Mouse (Mus musculus): ENCODE measurements around the gene Nprl3. TPM values are rescaled to one million over a fixed set of nuclear protein-coding genes. Genes with fewer than 3 reads are reported as not detected.

Nprl3 gene
- polyA plus RNA-seq, 1 experiment from 2014 or later: 28.1 TPM

DNA sequence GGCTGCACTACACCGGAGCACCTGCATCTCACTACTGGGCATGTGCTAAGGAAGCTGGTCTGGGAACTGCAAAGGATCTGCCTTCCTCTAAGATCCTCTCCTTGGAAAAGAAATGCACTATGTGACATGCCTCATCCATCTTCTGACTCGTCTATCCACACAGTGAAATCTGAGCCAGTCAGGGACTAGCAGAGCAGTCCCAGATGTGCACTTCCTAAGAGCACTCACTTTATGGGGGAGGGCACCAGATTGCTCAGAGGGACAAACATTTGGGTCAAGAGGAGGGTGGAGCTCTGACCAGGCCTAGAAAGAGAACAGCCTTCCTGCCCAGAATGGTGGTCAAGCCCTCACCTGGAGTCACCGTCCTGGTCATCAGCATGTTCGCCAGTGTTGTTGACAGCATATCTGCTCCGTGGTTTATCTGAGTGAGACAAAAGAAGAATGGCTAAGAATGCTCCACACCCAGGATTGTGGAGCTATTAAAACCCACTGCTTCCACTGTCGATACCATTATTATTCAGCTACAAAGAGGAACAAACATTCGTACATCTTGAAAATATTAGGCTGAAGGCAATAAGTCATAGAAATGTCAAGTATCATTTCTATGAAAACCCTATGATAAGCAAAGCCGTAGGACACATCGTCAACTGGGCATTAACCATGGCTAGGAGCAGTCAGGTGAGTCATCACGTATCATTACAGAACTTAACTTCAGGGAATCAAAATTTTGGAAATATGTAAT, 4.7 kb downstream of the Nprl3 start:
- Histone ChIP-seq H3K27ac (ENCODE audit: low read depth, low read length) (no peak overlapping the region), H3K4me2 (ENCODE audit: low read length) (no peak overlapping the region), H3K27me3 (replicated peaks; ENCODE audit: control insufficient read depth, insufficient read depth, low read length) (no peaks in the 10 kb centered on the region), H3K4me3 (ENCODE audit: low read depth, low read length) (no peak overlapping the region), H3K9me3 (replicated peaks; ENCODE audit: control insufficient read depth, low read length) (no peaks in the 10 kb centered on the region), H3K36me3 (ENCODE audit: control insufficient read depth, insufficient read depth, low read length) (peaks cover 11% of the 10 kb centered on the region; the same call in 1 of the 2 replicates), H3K4me1 (ENCODE audit: control insufficient read depth, insufficient read depth, low read length) (peaks cover 4% of the 10 kb centered on the region; the same call in 1 of the 2 replicates), H3K9ac (ENCODE audit: low read length) (no peak overlapping the region)
- WGBS: 91% methylated on average over 10 of the region's 10 CpGs
- DNase-seq (ENCODE audit: low spot score): no peak
- ATAC-seq: no peak

DNA sequence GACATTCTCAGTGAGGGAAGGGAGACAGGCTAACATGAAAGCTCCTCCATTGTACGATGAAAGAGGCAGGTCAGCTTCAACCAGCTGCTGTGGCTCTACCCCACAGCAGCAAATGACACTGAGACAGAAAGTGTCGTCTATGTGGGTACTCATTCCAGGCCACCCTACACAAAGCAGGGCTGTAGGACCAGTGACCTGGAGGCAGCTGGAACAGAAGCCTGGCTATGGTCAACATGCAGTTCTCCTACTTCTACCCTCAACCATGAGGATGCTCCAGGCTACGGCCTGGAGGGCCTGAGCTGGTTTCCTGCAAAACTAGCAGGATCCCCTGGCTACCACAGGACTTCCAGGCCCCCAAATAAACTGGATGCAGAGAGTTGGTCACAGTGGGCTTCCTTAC, 10.9 kb downstream of the Nprl3 start:
- H3K9ac ChIP-seq (ENCODE audit: low read length): no peak overlapping the region
- WGBS: 92% methylated on average over 3 of the region's 3 CpGs
- H3K27ac ChIP-seq (ENCODE audit: low read depth, low read length): no peak overlapping the region
- no peaks in the 10 kb centered on the region for H3K9me3 ChIP-seq (replicated peaks; ENCODE audit: control insufficient read depth, low read length)
- H3K4me3 ChIP-seq (ENCODE audit: low read depth, low read length): no peak overlapping the region
- ATAC-seq (no peak), DNase-seq (ENCODE audit: low spot score) (no peak)
- H3K4me1 ChIP-seq (ENCODE audit: control insufficient read depth, insufficient read depth, low read length): no peaks in the 10 kb centered on the region
- no peaks in the 10 kb centered on the region for H3K27me3 ChIP-seq (replicated peaks; ENCODE audit: control insufficient read depth, insufficient read depth, low read length)
- no peak overlapping the region for H3K4me2 ChIP-seq (ENCODE audit: low read length)
- peaks cover 40% of the 10 kb centered on the region for H3K36me3 ChIP-seq (ENCODE audit: control insufficient read depth, insufficient read depth, low read length)

DNA sequence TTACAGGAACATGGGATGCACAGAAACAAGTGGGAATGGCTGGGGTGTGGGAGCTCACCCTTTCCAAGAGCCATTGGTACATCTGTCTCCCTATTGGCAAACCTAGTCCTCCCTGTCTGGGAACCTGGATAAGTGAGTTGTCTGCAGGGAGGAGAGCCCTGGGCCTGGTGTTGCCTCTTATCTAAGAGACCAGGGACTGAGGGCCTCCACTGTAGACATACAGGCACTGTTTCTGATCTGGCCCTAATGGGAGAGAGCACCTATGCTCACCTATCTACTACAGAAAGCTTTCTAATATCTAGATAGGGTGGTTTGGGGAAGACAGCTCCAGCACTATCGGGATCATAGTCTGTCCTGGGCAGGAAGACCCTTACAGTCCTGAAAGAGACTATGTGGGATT, 11.4 kb downstream of the Nprl3 start:
- Histone ChIP-seq H3K27ac (ENCODE audit: low read depth, low read length) (no peak overlapping the region), H3K9me3 (replicated peaks; ENCODE audit: control insufficient read depth, low read length) (no peaks in the 10 kb centered on the region), H3K4me3 (ENCODE audit: low read depth, low read length) (no peak overlapping the region), H3K36me3 (ENCODE audit: control insufficient read depth, insufficient read depth, low read length) (peaks cover 41% of the 10 kb centered on the region), H3K9ac (ENCODE audit: low read length) (no peak overlapping the region), H3K4me2 (ENCODE audit: low read length) (no peak overlapping the region), H3K4me1 (ENCODE audit: control insufficient read depth, insufficient read depth, low read length) (no peaks in the 10 kb centered on the region), H3K27me3 (replicated peaks; ENCODE audit: control insufficient read depth, insufficient read depth, low read length) (no peaks in the 10 kb centered on the region)
- 97% methylated on average over 1 of the region's 1 CpGs for WGBS
- no peak for ATAC-seq
- DNase-seq (ENCODE audit: low spot score): no peak

DNA sequence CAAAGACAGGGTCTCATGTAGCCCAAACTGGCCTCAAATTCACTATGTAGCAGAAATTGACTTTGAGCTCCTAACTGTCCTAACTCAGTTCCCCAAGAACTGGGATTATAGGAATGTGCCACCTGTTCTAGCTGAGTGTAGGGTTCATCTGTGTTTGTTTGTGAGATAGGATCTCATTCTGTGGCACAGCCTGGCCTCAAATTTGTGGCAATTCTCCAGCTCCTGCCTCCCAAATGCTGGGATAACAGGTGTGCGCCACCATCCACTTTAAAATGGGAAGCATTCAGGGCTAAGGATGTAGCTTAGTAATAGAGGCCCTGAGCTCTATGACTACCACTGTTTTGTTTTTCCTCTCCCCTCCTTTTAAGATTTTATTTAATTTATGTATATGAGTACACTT, 14.4 kb downstream of the Nprl3 start:
- H3K4me1 ChIP-seq (ENCODE audit: control insufficient read depth, insufficient read depth, low read length): no peaks in the 10 kb centered on the region
- H3K27me3 ChIP-seq (replicated peaks; ENCODE audit: control insufficient read depth, insufficient read depth, low read length): no peaks in the 10 kb centered on the region
- H3K9ac ChIP-seq (ENCODE audit: low read length): no peak overlapping the region
- no peak for ATAC-seq
- WGBS: 100% methylated on average over 1 of the region's 1 CpGs
- no peaks in the 10 kb centered on the region for H3K9me3 ChIP-seq (replicated peaks; ENCODE audit: control insufficient read depth, low read length)
- peaks cover 46% of the 10 kb centered on the region for H3K36me3 ChIP-seq (ENCODE audit: control insufficient read depth, insufficient read depth, low read length)
- H3K4me2 ChIP-seq (ENCODE audit: low read length): no peak overlapping the region
- DNase-seq (ENCODE audit: low spot score): no peak
- H3K4me3 ChIP-seq (ENCODE audit: low read depth, low read length): no peak overlapping the region
- H3K27ac ChIP-seq (ENCODE audit: low read depth, low read length): no peak overlapping the region

DNA sequence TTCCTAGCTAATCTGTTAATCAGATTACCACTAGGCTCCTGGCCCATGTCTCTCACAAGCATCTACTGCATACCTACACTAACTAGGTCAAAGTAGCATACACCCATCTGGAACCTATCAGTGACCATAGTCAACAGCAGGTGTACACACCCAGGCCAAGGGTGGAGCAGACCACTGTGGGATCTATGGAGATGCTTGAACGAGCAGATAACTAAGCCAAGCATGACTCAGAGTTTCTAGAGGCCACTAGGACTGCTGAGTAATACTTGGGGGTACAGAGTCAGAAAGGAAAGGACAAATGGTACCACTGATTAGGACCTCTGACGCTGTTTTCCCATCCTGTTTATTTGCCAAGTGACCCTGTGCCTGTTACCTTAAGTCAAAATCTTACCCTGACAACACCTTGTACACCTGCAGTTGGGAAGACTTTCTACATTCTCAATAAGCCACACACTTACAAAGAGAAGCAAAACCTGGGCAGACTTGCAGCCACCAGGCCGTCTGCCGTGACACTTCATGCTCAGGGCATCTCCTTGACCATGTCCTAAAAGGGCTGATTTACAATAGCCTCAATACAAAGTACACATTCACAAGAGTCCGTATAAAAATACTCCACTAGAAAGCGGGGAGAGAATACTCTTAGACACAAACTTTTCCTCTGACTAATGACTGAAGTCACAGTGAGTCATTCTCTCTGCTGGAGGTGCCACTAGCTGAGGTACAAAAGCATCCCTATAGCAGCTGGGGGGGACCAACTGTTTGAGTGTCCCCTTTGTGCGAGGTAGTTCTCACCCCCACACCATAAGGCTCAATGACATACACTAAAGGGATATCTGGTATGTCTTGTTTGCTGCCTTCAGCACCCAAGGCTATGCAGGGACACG, 16.4 kb downstream of the Nprl3 start:
- DNase-seq (ENCODE audit: low spot score) (no peak), ATAC-seq (no peak)
- H3K36me3 ChIP-seq (ENCODE audit: control insufficient read depth, insufficient read depth, low read length): peaks cover 65% of the 10 kb centered on the region
- no peaks in the 10 kb centered on the region for H3K9me3 ChIP-seq (replicated peaks; ENCODE audit: control insufficient read depth, low read length)
- H3K9ac ChIP-seq (ENCODE audit: low read length): no peak overlapping the region
- no peaks in the 10 kb centered on the region for H3K27me3 ChIP-seq (replicated peaks; ENCODE audit: control insufficient read depth, insufficient read depth, low read length)
- no peak overlapping the region for H3K27ac ChIP-seq (ENCODE audit: low read depth, low read length)
- 89% methylated on average over 8 of the region's 8 CpGs for WGBS
- H3K4me1 ChIP-seq (ENCODE audit: control insufficient read depth, insufficient read depth, low read length): no peaks in the 10 kb centered on the region
- H3K4me3 ChIP-seq (ENCODE audit: low read depth, low read length): no peak overlapping the region
- H3K4me2 ChIP-seq (ENCODE audit: low read length): no peak overlapping the region

DNA sequence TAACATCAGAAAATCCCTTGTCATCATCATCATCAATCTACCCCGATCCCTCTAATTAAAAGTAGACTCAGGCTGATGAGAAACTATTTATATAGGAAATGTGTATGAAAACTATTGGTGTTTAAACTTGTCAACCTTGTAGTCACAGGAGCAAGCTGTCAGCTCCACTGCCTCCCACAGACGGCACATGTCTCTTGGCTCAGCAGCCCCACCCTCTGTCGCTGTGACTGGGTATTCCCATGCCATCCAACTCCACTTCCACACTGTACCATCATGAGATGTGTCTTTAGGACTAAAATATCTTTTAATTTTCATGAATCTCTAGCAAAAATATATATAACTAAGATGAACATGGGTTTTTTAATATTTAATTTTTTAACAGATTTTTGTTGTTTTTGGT, 19.2 kb downstream of the Nprl3 start:
- Histone ChIP-seq H3K9me3 (replicated peaks; ENCODE audit: control insufficient read depth, low read length) (no peaks in the 10 kb centered on the region), H3K27ac (ENCODE audit: low read depth, low read length) (no peak overlapping the region), H3K4me2 (ENCODE audit: low read length) (no peak overlapping the region), H3K9ac (ENCODE audit: low read length) (no peak overlapping the region), H3K4me1 (ENCODE audit: control insufficient read depth, insufficient read depth, low read length) (no peaks in the 10 kb centered on the region), H3K27me3 (replicated peaks; ENCODE audit: control insufficient read depth, insufficient read depth, low read length) (no peaks in the 10 kb centered on the region), H3K4me3 (ENCODE audit: low read depth, low read length) (no peak overlapping the region), H3K36me3 (ENCODE audit: control insufficient read depth, insufficient read depth, low read length) (peaks cover 64% of the 10 kb centered on the region)
- no peak for DNase-seq (ENCODE audit: low spot score)
- WGBS: 90% methylated on average over 3 of the region's 3 CpGs
- no peak for ATAC-seq

DNA sequence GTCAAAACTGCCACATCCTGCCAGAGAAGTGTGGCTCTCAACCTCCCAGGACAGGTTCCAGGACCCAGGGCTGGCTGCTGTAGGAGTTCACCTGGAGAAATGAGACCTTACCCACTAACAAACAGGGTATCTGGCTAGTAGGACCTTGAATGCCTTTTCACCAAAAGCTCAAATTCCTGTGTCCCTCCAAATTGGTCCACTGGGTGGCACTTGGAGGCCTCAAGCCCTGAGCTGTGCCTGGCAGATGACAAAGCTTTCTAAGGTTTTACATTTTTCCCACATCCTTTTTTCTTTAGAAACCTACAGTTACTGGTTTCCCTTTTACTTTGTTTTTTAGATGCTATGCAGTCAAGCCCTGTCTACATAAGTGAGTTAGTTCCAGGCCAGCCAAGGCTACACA, 20.4 kb downstream of the Nprl3 start:
- DNase-seq (ENCODE audit: low spot score) (no peak), ATAC-seq (no peak)
- Histone ChIP-seq H3K4me3 (ENCODE audit: low read depth, low read length) (no peak overlapping the region), H3K27me3 (replicated peaks; ENCODE audit: control insufficient read depth, insufficient read depth, low read length) (no peaks in the 10 kb centered on the region), H3K27ac (ENCODE audit: low read depth, low read length) (no peak overlapping the region), H3K9me3 (replicated peaks; ENCODE audit: control insufficient read depth, low read length) (no peaks in the 10 kb centered on the region), H3K9ac (ENCODE audit: low read length) (no peak overlapping the region), H3K4me2 (ENCODE audit: low read length) (no peak overlapping the region), H3K36me3 (ENCODE audit: control insufficient read depth, insufficient read depth, low read length) (peaks cover 56% of the 10 kb centered on the region), H3K4me1 (ENCODE audit: control insufficient read depth, insufficient read depth, low read length) (no peaks in the 10 kb centered on the region)

DNA sequence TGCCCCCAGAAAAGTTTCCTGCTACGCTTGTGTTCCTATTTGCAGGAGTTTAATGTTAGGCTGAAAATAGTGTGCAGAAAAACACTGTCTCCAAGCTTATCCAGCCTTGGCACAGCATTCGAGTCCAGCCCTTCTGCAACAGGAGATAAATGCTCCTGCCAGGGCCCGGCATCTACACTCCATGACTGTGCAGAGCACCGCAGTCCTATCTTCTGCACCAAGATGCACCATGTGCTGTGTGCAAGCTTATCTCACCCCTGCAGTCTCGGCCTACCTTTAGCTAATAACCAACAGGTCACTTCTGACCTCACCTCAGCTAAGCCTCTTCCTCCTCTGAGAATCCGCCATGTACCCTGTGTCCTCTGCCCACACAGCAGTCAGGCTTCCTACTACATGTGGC, 21.9 kb downstream of the Nprl3 start:
- Histone ChIP-seq H3K4me1 (ENCODE audit: control insufficient read depth, insufficient read depth, low read length) (no peaks in the 10 kb centered on the region), H3K4me3 (ENCODE audit: low read depth, low read length) (no peak overlapping the region), H3K9ac (ENCODE audit: low read length) (no peak overlapping the region), H3K9me3 (replicated peaks; ENCODE audit: control insufficient read depth, low read length) (no peaks in the 10 kb centered on the region), H3K27me3 (replicated peaks; ENCODE audit: control insufficient read depth, insufficient read depth, low read length) (no peaks in the 10 kb centered on the region), H3K4me2 (ENCODE audit: low read length) (no peak overlapping the region), H3K36me3 (ENCODE audit: control insufficient read depth, insufficient read depth, low read length) (peaks cover 58% of the 10 kb centered on the region), H3K27ac (ENCODE audit: low read depth, low read length) (no peak overlapping the region)
- ATAC-seq (no peak), DNase-seq (ENCODE audit: low spot score) (no peak)
- WGBS: 93% methylated on average over 6 of the region's 6 CpGs

DNA sequence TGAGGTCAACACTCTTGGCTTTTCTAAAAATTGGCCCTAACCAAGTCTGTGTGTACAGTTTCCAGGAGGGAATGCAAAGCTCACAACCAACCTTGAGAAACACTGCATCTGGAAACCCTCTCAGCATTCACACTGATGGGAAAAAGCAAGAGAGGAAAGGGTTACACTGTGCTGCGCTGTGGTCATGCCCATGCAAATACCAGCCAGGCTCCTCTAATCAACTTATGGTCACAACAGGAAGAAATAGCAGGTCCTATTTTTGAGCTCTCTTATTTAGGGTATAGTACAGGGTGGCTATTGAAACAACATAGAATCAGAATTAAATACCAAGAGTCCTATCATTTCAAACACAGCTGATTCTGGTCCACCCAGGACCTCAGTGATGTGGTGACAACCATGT, 22.9 kb downstream of the Nprl3 start:
- no peaks in the 10 kb centered on the region for H3K4me1 ChIP-seq (ENCODE audit: control insufficient read depth, insufficient read depth, low read length)
- ATAC-seq: no peak
- no peaks in the 10 kb centered on the region for H3K9me3 ChIP-seq (replicated peaks; ENCODE audit: control insufficient read depth, low read length)
- no peak for DNase-seq (ENCODE audit: low spot score)
- H3K9ac ChIP-seq (ENCODE audit: low read length): no peak overlapping the region
- H3K4me3 ChIP-seq (ENCODE audit: low read depth, low read length): no peak overlapping the region
- no peak overlapping the region for H3K4me2 ChIP-seq (ENCODE audit: low read length)
- H3K27ac ChIP-seq (ENCODE audit: low read depth, low read length): no peak overlapping the region
- peaks cover 59% of the 10 kb centered on the region for H3K36me3 ChIP-seq (ENCODE audit: control insufficient read depth, insufficient read depth, low read length)
- no peaks in the 10 kb centered on the region for H3K27me3 ChIP-seq (replicated peaks; ENCODE audit: control insufficient read depth, insufficient read depth, low read length)
- WGBS: 85% methylated on average over 1 of the region's 1 CpGs

Data from forebrain, embryonic 14.5 days (tissue).